Mouse (Mus musculus) liver, postnatal 0 days (tissue): ENCODE results near the gene Lrp2.

Experiments used
- CTCF ChIP-seq: sonication (generic); IDR thresholded peaks from 2 replicates; pipeline ENCODE4 v1.5.1; 2016; ENCODE audit warnings: antibody characterized with exemption, low read depth
- EP300 ChIP-seq: IDR thresholded peaks from 2 replicates; pipeline ENCODE4 v1.6.1; 2016; ENCODE audit warnings: antibody characterized with exemption, low read depth, mild to moderate bottlenecking

DNA sequence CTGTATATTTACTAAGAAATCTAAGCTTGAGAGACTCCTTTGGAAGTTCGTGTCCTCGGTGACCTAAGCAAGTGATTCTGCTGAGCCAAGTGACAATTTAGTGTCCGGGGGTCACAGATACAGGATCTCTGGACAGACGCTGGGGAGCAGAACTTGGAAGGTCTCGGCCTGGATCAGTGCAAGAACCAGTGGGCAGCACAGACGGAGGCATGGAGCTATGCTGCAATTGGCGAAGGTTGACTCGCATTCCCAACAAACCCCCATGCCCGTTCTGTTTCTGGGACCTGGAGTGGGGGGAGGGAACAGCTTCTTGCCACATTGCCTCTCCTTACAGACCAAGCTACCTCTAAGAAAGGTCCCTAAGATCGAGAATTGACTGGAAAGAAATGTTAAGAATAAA is 158.7 kb downstream of the Lrp2 start:
- no peak for TF ChIP-seq EP300
- no peak for TF ChIP-seq CTCF
